Mouse (Mus musculus): ENCODE measurements around the gene Gm17387. TPM values are rescaled to one million over a fixed set of nuclear protein-coding genes. Genes with fewer than 3 reads are reported as not detected.
"Not testable (repeated sequence)": the region's sequence is repeated elsewhere in the genome, so short reads cannot be mapped to it uniquely, and the experiment has no call there.

Gm17387 gene
- polyA plus RNA-seq, 1 experiment from 2014 or later: not detected

GRCm38 (mm10) chr7:141003248-141004010 is 25.5 kb upstream of the Gm17387 start:
- Histone ChIP-seq H3K4me2 (no peak overlapping the region), H3K36me3 (ENCODE audit: poor library complexity, severe bottlenecking) (no peaks in the 10 kb centered on the region), H3K27ac (no peak overlapping the region), H3K4me3 (no peak overlapping the region), H3K9me3 (replicated peaks) (no peaks in the 10 kb centered on the region), H3K9ac (no peak overlapping the region), H3K27me3 (no peaks in the 10 kb centered on the region), H3K4me1 (no peaks in the 10 kb centered on the region)
- 86% methylated on average over 5 of the region's 5 CpGs for WGBS
- no peak for ATAC-seq

GRCm38 (mm10) chr7:141006446-141006845 is 22.5 kb upstream of the Gm17387 start:
- Histone ChIP-seq H3K27me3 (no peaks in the 10 kb centered on the region), H3K4me3 (no peak overlapping the region), H3K27ac (no peak overlapping the region), H3K4me2 (no peak overlapping the region), H3K4me1 (peaks cover 5% of the 10 kb centered on the region), H3K9me3 (replicated peaks) (no peaks in the 10 kb centered on the region), H3K36me3 (ENCODE audit: poor library complexity, severe bottlenecking) (no peaks in the 10 kb centered on the region), H3K9ac (no peak overlapping the region)
- WGBS: 94% methylated on average over 6 of the region's 6 CpGs
- no peak for ATAC-seq

GRCm38 (mm10) chr7:141006914-141007313 is 22.0 kb upstream of the Gm17387 start:
- no peaks in the 10 kb centered on the region for H3K27me3 ChIP-seq
- WGBS: 66% methylated on average over 5 of the region's 5 CpGs
- no peaks in the 10 kb centered on the region for H3K36me3 ChIP-seq (ENCODE audit: poor library complexity, severe bottlenecking)
- no peaks in the 10 kb centered on the region for H3K9me3 ChIP-seq (replicated peaks)
- no peak overlapping the region for H3K27ac ChIP-seq
- no peak for ATAC-seq
- peaks cover 5% of the 10 kb centered on the region for H3K4me1 ChIP-seq
- H3K4me2 ChIP-seq: no peak overlapping the region
- H3K9ac ChIP-seq: no peak overlapping the region
- H3K4me3 ChIP-seq: no peak overlapping the region

- no peaks in the 10 kb centered on the region for H3K9me3 ChIP-seq (replicated peaks)
- no peak for ATAC-seq
- H3K27ac ChIP-seq: no peak overlapping the region
- no peak overlapping the region for H3K9ac ChIP-seq
- no peak overlapping the region for H3K4me2 ChIP-seq
- 13% methylated on average over 7 of the region's 7 CpGs for WGBS
- H3K4me1 ChIP-seq: peaks cover 5% of the 10 kb centered on the region
- H3K27me3 ChIP-seq: no peaks in the 10 kb centered on the region
- H3K4me3 ChIP-seq: no peak overlapping the region
- no peaks in the 10 kb centered on the region for H3K36me3 ChIP-seq (ENCODE audit: poor library complexity, severe bottlenecking)
Observed at GRCm38 (mm10) chr7:141008312-141008761, 20.6 kb upstream of the Gm17387 start.

- Histone ChIP-seq H3K27ac (no peak overlapping the region), H3K9me3 (replicated peaks) (no peaks in the 10 kb centered on the region), H3K4me2 (peak overlapping the region; percentile 36), H3K4me3 (no peak overlapping the region), H3K4me1 (peaks cover 5% of the 10 kb centered on the region), H3K36me3 (ENCODE audit: poor library complexity, severe bottlenecking) (no peaks in the 10 kb centered on the region), H3K27me3 (no peaks in the 10 kb centered on the region), H3K9ac (no peak overlapping the region)
- peak; percentile 67; the same call in 1 of the 2 replicates for ATAC-seq
- 10% methylated on average over 20 of the region's 20 CpGs for WGBS
Observed at GRCm38 (mm10) chr7:141008938-141009660, 19.8 kb upstream of the Gm17387 start.

GRCm38 (mm10) chr7:141009665-141010064 is 19.3 kb upstream of the Gm17387 start:
- no peak overlapping the region for H3K9ac ChIP-seq
- H3K4me3 ChIP-seq: no peak overlapping the region
- peaks cover 5% of the 10 kb centered on the region for H3K4me1 ChIP-seq
- no peaks in the 10 kb centered on the region for H3K36me3 ChIP-seq (ENCODE audit: poor library complexity, severe bottlenecking)
- ATAC-seq: no peak
- H3K27me3 ChIP-seq: no peaks in the 10 kb centered on the region
- H3K9me3 ChIP-seq (replicated peaks): no peaks in the 10 kb centered on the region
- 91% methylated on average over 9 of the region's 9 CpGs for WGBS
- no peak overlapping the region for H3K27ac ChIP-seq
- H3K4me2 ChIP-seq: no peak overlapping the region

GRCm38 (mm10) chr7:141010593-141010992 is 18.3 kb upstream of the Gm17387 start, which contains the start of gene Ifitm3:
Gene Ifitm3, minus strand, starts transcription at chr7:141010770.
- Histone ChIP-seq H3K4me3 (no peak within 1 kb of the TSS), H3K27me3 (no peaks in the 10 kb centered on the region), H3K9ac (0 out of 2 replicates have a peak within 1 kb of the TSS, but pooled peaks have one; percentile 26), H3K36me3 (ENCODE audit: poor library complexity, severe bottlenecking) (no peaks in the 10 kb centered on the region), H3K4me1 (peaks cover 5% of the 10 kb centered on the region), H3K27ac (no peak within 1 kb of the TSS), H3K9me3 (replicated peaks) (no peaks in the 10 kb centered on the region), H3K4me2 (peak within 1 kb of the TSS; percentile 17)
- no peak for ATAC-seq
- 41% methylated on average over 10 of the region's 10 CpGs for WGBS

GRCm38 (mm10) chr7:141011238-141011770 is 17.6 kb upstream of the Gm17387 start:
- 88% methylated on average over 7 of the region's 7 CpGs for WGBS

GRCm38 (mm10) chr7:141016707-141017697 is 11.9 kb upstream of the Gm17387 start:
- H3K4me1 ChIP-seq: no peaks in the 10 kb centered on the region
- ATAC-seq: no peak
- WGBS: 90% methylated on average over 10 of the region's 10 CpGs

More at GRCm38 (mm10) chr7:141011238-141011770, 17.6 kb upstream of the Gm17387 start:
- Histone ChIP-seq H3K27me3 (no peaks in the 10 kb centered on the region), H3K9ac (no peak overlapping the region), H3K27ac (no peak overlapping the region), H3K4me3 (no peak overlapping the region), H3K9me3 (replicated peaks) (no peaks in the 10 kb centered on the region), H3K4me2 (no peak overlapping the region), H3K4me1 (peaks cover 5% of the 10 kb centered on the region), H3K36me3 (ENCODE audit: poor library complexity, severe bottlenecking) (no peaks in the 10 kb centered on the region)
- ATAC-seq: no peak

GRCm38 (mm10) chr7:141017824-141018223 is 11.1 kb upstream of the Gm17387 start, which contains the start of gene Ifitm6:
Gene Ifitm6, minus strand, starts transcription at chr7:141017924.
- not testable (repeated sequence) for H3K4me1 ChIP-seq; H3K36me3 ChIP-seq (ENCODE audit: poor library complexity, severe bottlenecking); H3K9me3 ChIP-seq (replicated peaks); H3K4me2 ChIP-seq; H3K9ac ChIP-seq; H3K4me3 ChIP-seq; H3K27me3 ChIP-seq; H3K27ac ChIP-seq; ATAC-seq
- WGBS: 92% methylated on average over 1 of the region's 1 CpGs

More at GRCm38 (mm10) chr7:141016707-141017697, 11.9 kb upstream of the Gm17387 start:
- H3K4me3 ChIP-seq: no peak overlapping the region
- no peak overlapping the region for H3K27ac ChIP-seq
- H3K9me3 ChIP-seq (replicated peaks): no peaks in the 10 kb centered on the region
- H3K27me3 ChIP-seq: no peaks in the 10 kb centered on the region
- no peaks in the 10 kb centered on the region for H3K36me3 ChIP-seq (ENCODE audit: poor library complexity, severe bottlenecking)
- no peak overlapping the region for H3K4me2 ChIP-seq
- H3K9ac ChIP-seq: no peak overlapping the region

GRCm38 (mm10) chr7:141019028-141019427 is 9.9 kb upstream of the Gm17387 start:
- Histone ChIP-seq H3K4me2 (no peak overlapping the region), H3K9ac (no peak overlapping the region), H3K27ac (no peak overlapping the region), H3K4me1 (no peaks in the 10 kb centered on the region), H3K9me3 (replicated peaks) (no peaks in the 10 kb centered on the region), H3K36me3 (ENCODE audit: poor library complexity, severe bottlenecking) (no peaks in the 10 kb centered on the region), H3K4me3 (no peak overlapping the region), H3K27me3 (no peaks in the 10 kb centered on the region)
- 91% methylated on average over 5 of the region's 5 CpGs for WGBS
- no peak for ATAC-seq
